Mouse (Mus musculus): ENCODE data around the gene Arhgef40.

- peak; percentile 28; the same call in 1 of the 2 replicates for TF ChIP-seq CTCF (conservative IDR thresholded peaks at IDR 0.05; ENCODE audit: insufficient read depth, insufficient read length, low read depth, low read length)
- TF ChIP-seq POLR2A (IDR thresholded peaks at IDR 0.05; ENCODE audit: low read depth, low read length) = no peak
Measured at GRCm38 (mm10) chr14:52006241-52006640, 21.7 kb downstream of the Arhgef40 start.

All from kidney, adult 2 months (tissue).